Mouse (Mus musculus): ENCODE measurements around the gene Lrcol1. TPM values are rescaled to one million over a fixed set of nuclear protein-coding genes. Genes with fewer than 3 reads are reported as not detected.

The Lrcol1 gene
- polyA plus RNA-seq, 1 experiment from 2014 or later, result not detected

DNA sequence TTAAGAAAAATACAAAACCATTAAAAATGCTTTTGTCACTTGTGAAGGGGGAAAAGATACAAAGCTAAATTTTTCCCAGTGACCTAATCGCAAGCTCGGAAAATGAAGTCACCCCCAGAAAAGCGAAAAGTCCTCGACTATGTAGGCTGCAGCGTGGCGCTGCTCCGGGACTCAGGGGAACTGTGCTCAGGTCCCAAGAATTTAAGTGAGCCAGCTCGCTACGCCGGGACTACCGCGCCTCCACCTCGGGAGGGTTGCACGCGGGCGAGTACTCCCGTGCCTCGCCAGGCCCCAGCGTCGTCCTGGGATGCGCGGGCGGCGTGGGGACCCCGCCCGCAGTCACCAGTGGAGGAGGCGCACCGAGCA is 18.3 kb downstream of the Lrcol1 start:
- H3K9me3 ChIP-seq, result no peaks in the 10 kb centered on the region
- WGBS, result 2% methylated on average over 28 of the region's 28 CpGs
- peak overlapping the region; percentile 63 for H3K4me3 ChIP-seq
- DNase-seq (ENCODE audit: low spot score), result no peak
- H3K27ac ChIP-seq, result peak overlapping the region; percentile 77
- peaks cover 35% of the 10 kb centered on the region for H3K36me3 ChIP-seq
- peaks cover 32% of the 10 kb centered on the region for H3K27me3 ChIP-seq (ENCODE audit: insufficient read depth, poor library complexity, severe bottlenecking)
- peaks cover 15% of the 10 kb centered on the region for H3K4me1 ChIP-seq (replicated peaks)

DNA sequence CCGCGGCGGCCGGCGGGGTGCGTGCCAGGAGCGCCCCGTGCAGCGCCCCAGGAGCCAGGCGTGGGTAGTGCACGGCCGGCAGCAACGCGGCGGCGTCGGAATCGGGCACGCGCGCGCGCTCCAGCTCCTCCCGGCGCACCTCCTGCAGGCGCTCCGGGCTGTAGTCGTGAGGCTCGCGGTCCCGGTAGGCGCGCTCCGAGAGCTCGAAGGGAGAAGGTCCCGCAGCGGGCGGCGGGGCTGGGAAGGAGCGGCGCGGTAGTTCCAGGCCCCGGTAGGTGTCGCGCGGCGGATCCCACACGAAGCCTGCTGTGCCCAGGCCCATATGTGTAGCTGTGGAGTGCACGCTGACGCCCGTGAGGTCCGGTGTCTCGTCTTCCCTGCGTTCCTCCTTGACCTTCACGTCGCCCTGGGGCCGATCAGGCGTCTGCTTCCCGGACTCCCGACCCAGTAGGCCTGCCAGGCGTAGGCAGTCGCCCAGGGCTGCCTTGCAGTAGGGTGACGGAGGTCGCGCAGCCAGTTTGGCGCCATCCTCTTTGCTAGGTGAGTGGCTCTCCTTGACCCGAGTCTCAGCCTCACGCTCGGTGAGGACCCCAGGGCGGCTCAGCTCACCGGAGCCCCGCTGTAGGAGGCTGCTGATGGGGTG is 18.8 kb downstream of the Lrcol1 start:
- Histone ChIP-seq H3K27ac (peak overlapping the region; percentile 77), H3K9me3 (no peaks in the 10 kb centered on the region), H3K4me1 (replicated peaks) (peaks cover 15% of the 10 kb centered on the region), H3K36me3 (peaks cover 39% of the 10 kb centered on the region), H3K27me3 (ENCODE audit: insufficient read depth, poor library complexity, severe bottlenecking) (peaks cover 32% of the 10 kb centered on the region), H3K4me3 (peak overlapping the region; percentile 63)
- 2% methylated on average over 72 of the region's 72 CpGs for WGBS
- DNase-seq (ENCODE audit: low spot score), result peak; percentile 78

DNA sequence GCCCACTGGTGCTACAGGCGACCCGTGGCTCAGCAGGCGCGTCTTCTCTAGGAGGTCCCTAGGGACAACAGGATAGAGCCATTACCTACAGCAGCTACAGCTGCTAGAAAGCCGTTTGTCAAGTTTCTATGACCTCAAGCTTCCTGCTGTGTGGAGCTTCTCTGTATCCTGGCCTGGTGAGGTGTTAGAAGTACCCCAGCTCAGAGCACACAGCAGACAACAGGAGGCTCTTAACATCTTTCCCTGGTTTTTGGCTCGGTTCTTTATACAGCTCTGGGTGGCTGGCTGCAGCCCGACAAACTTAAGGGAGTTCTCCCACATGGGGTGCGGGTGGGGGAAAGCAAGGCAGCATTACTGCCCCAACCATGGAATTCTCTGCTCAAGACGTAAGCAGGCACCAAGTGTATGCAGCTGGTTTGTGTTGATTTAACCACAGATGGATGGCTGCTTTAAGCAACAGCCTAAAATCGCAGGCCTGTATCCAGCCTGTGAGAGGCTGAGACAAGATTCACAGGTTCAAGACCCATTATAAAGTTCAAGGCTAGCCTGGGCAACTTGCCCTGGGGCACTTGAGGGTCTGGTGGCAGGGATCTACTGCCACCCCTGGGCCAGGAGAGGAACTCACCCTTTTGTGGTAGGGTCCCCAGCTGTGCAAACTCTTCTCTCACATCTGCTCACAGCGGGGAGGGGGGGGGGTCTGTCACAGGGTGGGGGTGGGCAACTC is 19.5 kb downstream of the Lrcol1 start:
- peak overlapping the region; percentile 63 for H3K4me3 ChIP-seq
- H3K27me3 ChIP-seq (ENCODE audit: insufficient read depth, poor library complexity, severe bottlenecking), result peaks cover 32% of the 10 kb centered on the region
- H3K36me3 ChIP-seq, result peaks cover 46% of the 10 kb centered on the region
- no peak for DNase-seq (ENCODE audit: low spot score)
- H3K4me1 ChIP-seq (replicated peaks), result peaks cover 15% of the 10 kb centered on the region
- no peaks in the 10 kb centered on the region for H3K9me3 ChIP-seq
- peak overlapping the region; percentile 77; the same call in 1 of the 2 replicates for H3K27ac ChIP-seq
- WGBS, result 29% methylated on average over 11 of the region's 11 CpGs

DNA sequence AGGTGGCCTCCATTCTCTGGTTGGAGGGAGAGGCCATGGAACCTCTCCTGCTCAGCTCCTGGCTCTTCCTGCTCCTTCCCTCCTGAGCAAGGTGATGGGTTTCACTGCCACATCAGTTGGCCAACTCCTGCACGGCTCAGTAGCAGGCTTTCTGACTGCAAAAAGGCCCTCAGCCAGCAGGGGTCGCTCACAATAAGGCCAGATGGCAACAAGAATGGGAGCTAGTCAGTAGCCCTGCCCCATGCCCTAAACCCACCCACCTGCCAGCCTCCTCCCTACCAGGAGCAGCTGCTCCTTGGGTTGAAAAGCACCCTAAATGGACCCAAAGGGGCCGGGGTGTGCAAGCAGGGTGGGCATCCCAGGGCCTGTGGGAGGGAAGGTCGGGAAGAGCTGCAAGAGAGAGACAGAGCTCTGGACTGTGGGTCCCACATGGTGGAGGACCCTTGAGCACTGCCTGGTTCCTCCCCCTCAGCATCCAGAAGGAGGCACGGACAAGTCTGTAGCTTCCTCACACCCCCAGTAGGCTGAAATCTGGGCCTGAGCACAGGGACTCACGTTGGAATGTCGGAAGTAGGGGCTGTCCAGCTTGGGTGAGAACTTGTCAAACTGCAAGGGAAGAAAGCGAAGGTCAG is 32.4 kb downstream of the Lrcol1 start:
- no peaks in the 10 kb centered on the region; the same call in 1 of the 2 replicates for H3K27me3 ChIP-seq (ENCODE audit: insufficient read depth, poor library complexity, severe bottlenecking)
- H3K4me1 ChIP-seq (replicated peaks), result peaks cover 21% of the 10 kb centered on the region
- H3K36me3 ChIP-seq, result peaks cover 84% of the 10 kb centered on the region
- WGBS, result 60% methylated on average over 8 of the region's 8 CpGs
- no peak overlapping the region for H3K4me3 ChIP-seq
- H3K9me3 ChIP-seq, result 0 out of 2 replicates have a peak, but pooled peaks cover 2% of the 10 kb centered on the region
- peak; percentile 82 for DNase-seq (ENCODE audit: low spot score)
- H3K27ac ChIP-seq, result peak overlapping the region; percentile 59; the same call in 1 of the 2 replicates

- 0 out of 2 replicates have a peak overlapping the region, but pooled peaks have one; percentile 13 for H3K4me3 ChIP-seq
- peaks cover 21% of the 10 kb centered on the region for H3K4me1 ChIP-seq (replicated peaks)
- no peak overlapping the region for H3K27ac ChIP-seq
- WGBS, result 27% methylated on average over 20 of the region's 20 CpGs
- 0 out of 2 replicates have a peak, but pooled peaks cover 2% of the 10 kb centered on the region for H3K9me3 ChIP-seq
- peaks cover 82% of the 10 kb centered on the region for H3K36me3 ChIP-seq
- DNase-seq (ENCODE audit: low spot score), result peak; percentile 45
- no peaks in the 10 kb centered on the region; the same call in 1 of the 2 replicates for H3K27me3 ChIP-seq (ENCODE audit: insufficient read depth, poor library complexity, severe bottlenecking)
Observed at GRCm38 (mm10) chr5:110378181-110378583, 33.7 kb downstream of the Lrcol1 start.

DNA sequence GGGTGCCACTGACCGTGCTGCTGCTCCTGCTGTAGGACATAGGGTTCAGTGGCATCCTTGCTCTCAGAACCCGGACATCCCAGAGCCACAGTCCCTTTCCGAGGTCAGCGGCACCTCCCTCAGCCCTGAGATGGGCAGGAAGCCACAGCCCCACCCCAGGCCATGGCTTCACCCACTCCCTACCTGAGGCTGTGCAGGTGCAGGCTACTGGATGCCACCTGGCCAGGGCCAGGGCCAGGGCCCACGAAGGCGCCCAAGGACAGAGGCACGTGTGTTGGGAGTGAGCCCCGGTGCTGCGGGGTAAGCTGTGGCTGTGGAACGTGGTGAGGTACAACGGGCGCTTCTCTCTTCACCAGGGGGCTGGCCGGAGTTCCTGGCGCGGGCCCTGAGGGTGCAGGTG is 34.6 kb downstream of the Lrcol1 start:
- 0 out of 2 replicates have a peak, but pooled peaks cover 2% of the 10 kb centered on the region for H3K9me3 ChIP-seq
- H3K4me1 ChIP-seq (replicated peaks), result peaks cover 23% of the 10 kb centered on the region
- peaks cover 73% of the 10 kb centered on the region for H3K36me3 ChIP-seq
- H3K27ac ChIP-seq, result no peak overlapping the region
- 91% methylated on average over 15 of the region's 15 CpGs for WGBS
- H3K27me3 ChIP-seq (ENCODE audit: insufficient read depth, poor library complexity, severe bottlenecking), result no peaks in the 10 kb centered on the region; the same call in 1 of the 2 replicates
- DNase-seq (ENCODE audit: low spot score), result no peak
- no peak overlapping the region for H3K4me3 ChIP-seq

GRCm38 (mm10) chr5:110379823-110380222 is 35.3 kb downstream of the Lrcol1 start:
- Histone ChIP-seq H3K9me3 (0 out of 2 replicates have a peak, but pooled peaks cover 2% of the 10 kb centered on the region), H3K4me3 (no peak overlapping the region), H3K4me1 (replicated peaks) (peaks cover 31% of the 10 kb centered on the region), H3K36me3 (peaks cover 66% of the 10 kb centered on the region), H3K27me3 (ENCODE audit: insufficient read depth, poor library complexity, severe bottlenecking) (no peaks in the 10 kb centered on the region; the same call in 1 of the 2 replicates), H3K27ac (no peak overlapping the region)
- WGBS, result 92% methylated on average over 4 of the region's 4 CpGs
- no peak for DNase-seq (ENCODE audit: low spot score)

DNA sequence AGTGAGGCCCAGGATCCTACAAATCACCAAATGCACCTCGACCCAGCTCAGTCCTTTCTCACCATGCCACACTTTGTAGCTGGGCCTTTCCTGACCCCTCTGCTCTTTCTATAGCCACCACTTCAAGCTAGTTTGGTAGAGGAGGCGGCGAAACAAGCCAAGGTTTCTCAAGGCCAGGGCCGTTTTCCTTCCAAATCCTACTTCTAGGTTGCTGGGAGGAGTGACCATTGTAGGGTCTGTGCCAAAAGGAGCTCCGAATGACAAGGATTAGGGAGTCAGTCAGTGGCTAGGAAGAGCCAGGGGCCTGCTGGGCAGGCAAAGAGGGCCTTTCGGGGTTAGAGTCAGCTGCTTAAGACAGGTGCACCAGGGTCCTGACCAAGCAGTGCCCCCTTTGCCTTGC is 40.0 kb downstream of the Lrcol1 start:
- H3K4me3 ChIP-seq, result no peak overlapping the region
- H3K27ac ChIP-seq, result no peak overlapping the region
- H3K4me1 ChIP-seq (replicated peaks), result peaks cover 39% of the 10 kb centered on the region
- H3K36me3 ChIP-seq, result peaks cover 19% of the 10 kb centered on the region
- H3K9me3 ChIP-seq, result 0 out of 2 replicates have a peak, but pooled peaks cover 2% of the 10 kb centered on the region
- peaks cover 37% of the 10 kb centered on the region for H3K27me3 ChIP-seq (ENCODE audit: insufficient read depth, poor library complexity, severe bottlenecking)
- 75% methylated on average over 6 of the region's 6 CpGs for WGBS
- no peak for DNase-seq (ENCODE audit: low spot score)

- Histone ChIP-seq H3K27me3 (ENCODE audit: insufficient read depth, poor library complexity, severe bottlenecking) (peaks cover 37% of the 10 kb centered on the region), H3K9me3 (0 out of 2 replicates have a peak, but pooled peaks cover 2% of the 10 kb centered on the region), H3K36me3 (peaks cover 16% of the 10 kb centered on the region), H3K27ac (no peak overlapping the region), H3K4me3 (peak overlapping the region; percentile 71), H3K4me1 (replicated peaks) (peaks cover 39% of the 10 kb centered on the region)
- DNase-seq (ENCODE audit: low spot score), result no peak
- WGBS, result 64% methylated on average over 4 of the region's 4 CpGs
Observed at GRCm38 (mm10) chr5:110385263-110385662, 40.7 kb downstream of the Lrcol1 start.

- Histone ChIP-seq H3K36me3 (peaks cover 2% of the 10 kb centered on the region), H3K27ac (peak overlapping the region; percentile 86), H3K4me1 (replicated peaks) (peaks cover 39% of the 10 kb centered on the region), H3K27me3 (ENCODE audit: insufficient read depth, poor library complexity, severe bottlenecking) (peaks cover 37% of the 10 kb centered on the region), H3K4me3 (peak overlapping the region; percentile 71), H3K9me3 (no peaks in the 10 kb centered on the region)
- DNase-seq (ENCODE audit: low spot score), result peak; percentile 81
- under 1% methylated on average over 90 of the region's 90 CpGs for WGBS
Observed at GRCm38 (mm10) chr5:110386371-110387330, 42.1 kb downstream of the Lrcol1 start.

DNA sequence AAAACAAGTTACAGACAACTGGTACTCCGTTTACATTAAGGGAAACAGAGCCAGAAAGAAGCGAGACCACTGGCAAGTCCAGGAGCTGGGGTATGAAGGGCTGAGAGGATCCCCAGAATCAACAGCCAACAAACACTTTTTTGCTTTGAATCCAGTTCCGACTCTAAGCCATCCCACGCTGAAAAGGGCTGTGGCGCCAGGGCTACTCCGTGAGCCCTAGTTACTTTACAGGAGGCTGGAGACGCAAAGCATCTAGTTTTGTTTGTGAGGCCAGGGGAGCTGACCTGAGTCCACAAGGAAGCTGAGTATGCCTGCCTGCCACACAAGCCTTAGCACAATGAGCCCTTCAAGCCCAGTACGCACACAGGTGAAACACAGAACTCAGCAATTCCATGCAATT is 42.8 kb downstream of the Lrcol1 start:
- peaks cover 40% of the 10 kb centered on the region for H3K4me1 ChIP-seq (replicated peaks)
- no peaks in the 10 kb centered on the region for H3K36me3 ChIP-seq
- 17% methylated on average over 8 of the region's 8 CpGs for WGBS
- H3K9me3 ChIP-seq, result no peaks in the 10 kb centered on the region
- DNase-seq (ENCODE audit: low spot score), result no peak
- H3K27ac ChIP-seq, result peak overlapping the region; percentile 86
- peaks cover 37% of the 10 kb centered on the region for H3K27me3 ChIP-seq (ENCODE audit: insufficient read depth, poor library complexity, severe bottlenecking)
- H3K4me3 ChIP-seq, result peak overlapping the region; percentile 71

- WGBS, result 94% methylated on average over 4 of the region's 4 CpGs
- H3K4me3 ChIP-seq, result no peak overlapping the region
- H3K4me1 ChIP-seq (replicated peaks), result peaks cover 33% of the 10 kb centered on the region
- no peaks in the 10 kb centered on the region for H3K9me3 ChIP-seq
- no peak overlapping the region for H3K27ac ChIP-seq
- no peak for DNase-seq (ENCODE audit: low spot score)
- H3K27me3 ChIP-seq (ENCODE audit: insufficient read depth, poor library complexity, severe bottlenecking), result peaks cover 31% of the 10 kb centered on the region
- peaks cover 7% of the 10 kb centered on the region; the same call in 1 of the 2 replicates for H3K36me3 ChIP-seq
Observed at GRCm38 (mm10) chr5:110390631-110391030, 46.1 kb downstream of the Lrcol1 start.

Measured in hindbrain, embryonic 10.5 days (tissue).